Mouse (Mus musculus): ENCODE measurements around the gene Zfp341.

- TF ChIP-seq CTCF (IDR thresholded peaks at IDR 0.05; ENCODE audit: borderline replicate concordance, extremely low read depth, insufficient read depth, insufficient read length): no peak
- TF ChIP-seq POLR2A (IDR thresholded peaks at IDR 0.05; ENCODE audit: borderline replicate concordance, extremely low read depth, insufficient read depth, insufficient read length, poor library complexity, severe bottlenecking): no peak
Measured at GRCm38 (mm10) chr2:154641176-154641575, 28.1 kb downstream of the Zfp341 start.

All from brain, embryonic 14.5 days (tissue).